Mouse (Mus musculus): Measurements from ENCODE around the gene Wars.

DNA sequence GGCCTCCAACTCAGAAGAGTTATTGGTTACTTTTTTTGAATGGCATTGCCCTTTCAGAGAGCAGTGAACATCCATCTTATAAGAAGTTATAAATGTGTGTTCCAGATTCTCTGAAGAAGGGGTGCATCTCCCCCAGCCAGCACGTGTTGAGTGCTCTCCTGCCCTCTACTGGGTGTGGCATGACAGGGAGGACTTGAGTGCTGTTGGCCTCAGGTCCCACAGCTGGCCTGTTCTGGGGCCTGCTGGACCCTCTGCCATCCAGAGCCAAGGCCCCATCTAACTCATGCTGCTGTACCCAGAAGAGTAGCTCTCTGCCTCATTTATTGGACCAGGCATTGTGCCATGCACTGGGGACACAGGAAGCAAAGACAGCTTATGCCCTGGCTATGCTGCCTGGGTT lies 46.3 kb upstream of the Wars start:
- TF ChIP-seq CTCF (IDR thresholded peaks at IDR 0.05; ENCODE audit: insufficient read depth, low read length), result no peak
- no peak for TF ChIP-seq POLR2A (IDR thresholded peaks at IDR 0.05; ENCODE audit: borderline replicate concordance, extremely low read depth, low read depth, low read length)

Measured in lung, adult 2 months (tissue).